Mouse (Mus musculus) right cerebral cortex, postnatal 36 days (tissue): ENCODE data around the gene Cbs.
"Not testable (repeated sequence)": the region's sequence is repeated elsewhere in the genome, so short reads cannot be mapped to it uniquely, and the experiment has no call there.

Experiments used
- DNase-seq, 2 experiments: peaks; one replicate each; pipeline ENCODE4 v3.0.0; 2022; ENCODE audit warnings: low spot score in 2 of 2, mixed read lengths in 1 of 2

Cbs gene

DNA sequence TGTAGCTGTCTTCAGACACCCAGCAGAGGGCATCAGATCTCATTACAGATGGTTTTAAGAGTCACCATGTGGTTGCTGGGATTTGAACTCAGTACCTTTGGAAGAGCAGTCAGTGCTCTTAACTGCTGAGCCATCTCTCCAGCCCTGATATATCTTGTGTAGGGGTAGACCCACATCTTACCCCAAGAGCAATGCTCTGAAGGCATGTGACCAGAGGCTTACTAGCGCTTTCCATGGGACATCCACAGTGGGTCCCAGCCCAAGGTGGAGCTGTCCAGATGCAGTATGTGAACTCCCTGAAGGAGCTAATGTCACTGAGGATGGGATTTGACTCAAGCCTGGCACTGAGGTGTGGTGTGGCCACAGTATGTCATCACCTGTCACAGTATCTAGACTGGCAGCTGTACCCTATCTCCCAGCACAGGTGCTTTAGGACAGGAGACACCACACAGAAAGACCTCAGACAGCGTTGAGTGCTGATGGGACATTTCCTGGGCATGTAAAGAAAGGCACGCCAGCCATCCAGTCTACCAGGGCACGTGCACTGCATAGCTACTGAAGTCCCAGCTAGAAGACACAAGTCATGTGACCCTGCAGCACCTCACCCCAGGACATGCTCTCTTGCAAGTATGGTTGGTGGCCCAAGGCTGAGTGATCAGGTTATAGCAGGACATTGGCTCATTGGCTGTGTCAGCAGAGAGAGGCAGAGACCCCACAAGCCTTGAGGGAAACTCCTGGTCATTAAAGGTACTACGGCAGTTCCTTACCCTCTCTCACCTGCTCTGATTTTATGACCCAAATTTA is 9.4 kb upstream of the Cbs start:
- DNase-seq, result no peak

GRCm38 (mm10) chr17:31642913-31643312 is 5.9 kb upstream of the Cbs start:
- no peak for DNase-seq

- no peak for DNase-seq
Measured at GRCm38 (mm10) chr17:31642331-31642730, 5.3 kb upstream of the Cbs start.

- DNase-seq, result peak in 1 of 2 experiments; percentile 12
Measured at GRCm38 (mm10) chr17:31639651-31640050, 2.6 kb upstream of the Cbs start.

GRCm38 (mm10) chr17:31637866-31638570 is 980 bp upstream of the Cbs start:
- peak; percentile 51 to 59 for DNase-seq

DNA sequence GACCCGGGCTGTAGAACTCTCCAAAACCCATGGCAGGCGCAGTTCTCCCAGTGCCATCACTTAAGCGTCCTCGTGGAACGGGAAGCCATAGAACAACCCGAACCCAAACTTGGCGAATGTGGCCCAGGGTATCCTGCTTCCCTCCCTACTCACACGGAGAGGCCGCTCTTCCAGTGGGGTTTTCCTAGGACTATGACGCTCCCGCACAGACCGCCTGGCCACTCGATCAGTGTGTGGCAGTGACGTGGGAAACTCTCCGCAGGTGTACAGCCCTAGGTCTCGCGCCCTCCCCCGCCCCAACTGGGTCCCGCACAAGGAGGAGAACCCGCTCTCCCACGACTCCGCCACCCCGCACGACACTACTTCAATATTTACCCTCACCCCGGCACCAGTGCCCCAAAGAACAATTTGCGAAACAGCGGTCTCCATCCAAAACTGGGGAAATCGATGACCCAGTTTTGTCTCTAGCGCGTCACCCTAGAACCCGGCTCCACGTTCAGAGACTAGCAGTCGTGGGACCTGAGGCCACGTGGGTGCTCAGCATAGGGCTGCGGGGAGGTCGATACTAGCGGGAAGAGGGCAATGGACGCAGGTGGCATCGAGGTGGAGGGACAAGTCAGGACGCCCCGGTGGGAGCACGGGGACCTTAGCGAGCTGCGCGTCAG is 629 bp downstream of the Cbs start:
- DNase-seq, result no peak

DNA sequence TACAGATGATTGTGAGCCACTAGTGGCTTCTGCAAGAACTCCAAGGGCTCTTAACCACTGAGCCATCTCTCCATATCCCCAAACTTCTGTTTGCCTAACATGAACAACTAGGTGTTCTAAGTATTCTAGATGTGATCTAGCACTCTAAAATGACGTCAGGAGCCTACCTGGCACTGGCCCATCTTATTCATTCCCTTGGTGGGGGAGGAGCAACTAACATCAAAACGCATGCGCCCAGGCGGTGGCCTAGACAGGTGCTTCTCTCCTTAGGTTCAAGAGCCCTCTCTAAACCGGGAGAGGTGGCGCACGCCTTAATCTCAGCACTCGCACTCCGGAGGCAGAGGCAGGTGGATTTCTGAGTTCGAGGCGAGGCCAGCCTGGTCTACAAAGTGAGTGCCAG is 1.3 kb downstream of the Cbs start:
- no peak for DNase-seq

- DNase-seq, result no peak
Measured at GRCm38 (mm10) chr17:31634896-31635295, 2.1 kb downstream of the Cbs start.

DNA sequence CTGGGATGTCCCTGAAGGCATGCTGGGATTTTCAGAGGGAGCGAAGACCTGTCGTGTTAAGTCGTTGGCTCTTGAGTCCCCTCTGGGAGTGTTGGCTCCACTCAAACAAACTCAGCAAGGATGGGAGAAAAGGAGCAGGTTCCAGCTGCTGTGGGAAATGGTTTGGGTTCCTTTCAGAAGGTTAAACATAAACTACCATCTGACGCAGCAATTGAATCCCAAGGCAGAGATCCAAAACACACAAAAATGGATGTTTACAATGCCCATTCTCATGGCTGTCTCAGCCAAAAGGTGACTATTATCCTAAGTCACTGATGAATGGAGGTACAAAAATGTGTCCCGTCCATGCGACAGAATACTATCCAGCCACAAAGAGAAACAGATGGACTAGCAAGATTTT is 4.0 kb downstream of the Cbs start:
- no peak for DNase-seq

DNA sequence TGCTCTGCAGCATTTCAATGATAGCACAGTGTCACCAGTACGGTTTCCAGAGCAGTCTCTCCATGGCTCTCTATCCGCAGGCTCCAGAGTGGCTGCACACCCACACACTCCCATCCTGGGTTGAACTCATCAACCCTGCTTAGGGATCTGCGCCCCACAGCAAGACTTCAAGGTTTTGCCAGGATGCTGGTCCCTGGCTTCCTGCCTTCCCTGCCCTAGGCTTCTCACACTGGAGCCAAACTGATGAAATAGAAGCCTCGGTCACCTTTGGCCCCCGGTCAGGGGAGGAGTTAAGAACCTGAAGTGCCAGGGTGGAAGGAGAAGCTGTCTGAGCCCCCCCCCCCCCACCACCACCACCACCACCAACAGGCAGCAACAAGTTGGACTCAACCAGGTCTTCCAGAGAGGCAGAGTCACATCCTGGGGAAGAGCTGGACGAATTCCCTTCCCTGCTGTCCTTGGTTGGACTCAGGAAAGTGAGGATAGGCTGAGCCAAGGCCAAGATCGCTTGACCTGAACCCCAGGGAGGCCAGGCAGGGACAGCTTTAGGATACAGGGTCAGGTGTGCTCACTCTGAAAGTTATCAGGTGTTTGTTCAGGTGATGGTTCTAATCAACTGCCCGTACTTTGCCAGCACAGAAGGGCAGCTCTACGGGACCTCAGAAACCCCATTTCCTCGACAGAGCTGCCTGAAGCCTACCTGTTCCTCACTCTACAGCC is 5.8 kb downstream of the Cbs start:
- no peak for DNase-seq

DNA sequence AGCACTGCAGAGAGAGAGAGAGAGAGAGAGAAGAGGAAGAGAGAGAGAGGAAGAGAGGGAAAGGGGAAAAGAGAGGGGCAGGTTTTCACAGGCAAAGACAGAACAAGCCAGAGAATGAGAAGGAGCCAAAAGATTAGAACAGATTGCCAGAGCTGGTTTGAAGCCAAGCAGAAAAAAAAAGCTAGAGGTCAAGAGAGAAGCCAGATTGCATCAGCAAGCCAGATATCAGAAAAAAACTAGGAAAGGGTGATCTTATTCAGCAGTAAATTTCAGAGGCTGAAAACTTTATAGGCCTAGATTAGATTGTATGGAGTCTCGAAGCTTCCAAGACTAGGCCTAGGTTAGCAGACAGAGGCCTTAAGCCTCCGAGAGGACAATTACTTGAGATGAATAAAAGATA is 9.1 kb downstream of the Cbs start:
- no peak for DNase-seq

GRCm38 (mm10) chr17:31623101-31623500 is 13.9 kb downstream of the Cbs start:
- DNase-seq, result no peak

DNA sequence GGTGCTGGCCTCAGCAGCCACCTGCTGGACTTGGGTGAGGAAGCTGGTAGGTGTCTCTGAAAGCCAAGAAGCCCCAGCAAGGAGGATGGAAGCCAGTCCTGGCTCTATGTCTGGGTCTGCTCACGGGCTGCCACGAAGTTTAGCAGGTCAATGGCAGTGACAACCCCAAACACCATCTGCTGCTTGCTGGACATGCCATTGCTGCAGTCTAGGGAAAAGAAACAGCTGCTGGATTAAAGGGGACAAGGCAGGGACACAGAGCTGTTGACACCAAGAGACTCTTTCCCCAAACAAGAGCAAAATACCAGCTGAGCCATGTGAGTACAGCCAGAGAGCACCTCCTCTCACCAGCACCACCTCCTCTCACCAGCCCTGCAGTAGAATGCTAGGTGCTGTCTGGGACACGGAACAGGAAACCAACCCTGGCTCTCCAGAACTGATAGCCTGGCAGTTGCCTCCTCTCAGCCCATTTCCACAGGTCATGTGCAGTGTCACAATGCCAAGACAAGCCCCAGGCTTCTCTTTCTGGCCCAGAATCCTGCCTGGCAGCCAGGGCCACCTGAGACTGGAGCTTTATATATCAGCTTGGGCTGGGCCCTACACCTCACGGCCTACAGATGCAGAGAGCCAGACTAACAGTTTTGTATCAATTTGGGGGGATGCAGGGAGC is 23.8 kb downstream of the Cbs start:
- DNase-seq, result no peak

DNA sequence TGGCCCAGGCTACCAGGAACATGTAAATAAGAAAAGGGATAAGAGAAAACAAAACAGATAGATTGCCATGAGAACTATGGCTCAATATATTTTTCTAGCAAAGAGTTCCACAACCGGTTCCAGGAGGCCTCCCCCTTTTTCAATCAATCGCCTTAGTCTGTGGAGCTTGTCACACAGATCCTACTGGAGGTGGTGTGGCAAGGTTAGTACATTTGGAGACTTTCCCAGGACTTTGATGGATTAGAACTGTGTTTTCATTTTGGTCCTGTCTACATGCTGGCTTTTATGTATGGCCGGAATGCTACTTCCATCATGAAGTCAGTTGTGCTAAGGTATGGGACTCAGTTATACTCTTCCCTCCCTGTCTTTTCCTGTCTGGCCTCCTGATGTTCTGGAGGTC is 27.1 kb downstream of the Cbs start:
- no peak for DNase-seq

DNA sequence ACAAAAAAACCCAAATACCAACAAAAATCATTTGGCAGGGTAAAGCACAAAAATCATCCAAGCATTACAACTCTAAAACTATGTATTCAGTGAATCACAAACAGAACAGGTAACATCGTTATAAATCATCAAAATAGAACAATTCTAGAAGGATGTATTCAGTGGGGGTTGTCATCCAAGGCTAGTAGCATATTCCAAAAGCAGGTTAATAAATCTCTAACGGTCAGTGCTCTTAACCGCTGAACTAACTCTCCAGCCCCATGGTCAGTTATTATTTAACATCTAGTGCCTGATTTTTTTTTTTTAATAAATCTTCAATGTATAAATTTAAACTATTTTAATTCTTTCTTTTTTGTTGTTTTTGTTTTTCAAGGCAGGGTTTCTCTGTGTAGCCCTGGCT is 27.9 kb downstream of the Cbs start:
- DNase-seq, result not testable (repeated sequence)

DNA sequence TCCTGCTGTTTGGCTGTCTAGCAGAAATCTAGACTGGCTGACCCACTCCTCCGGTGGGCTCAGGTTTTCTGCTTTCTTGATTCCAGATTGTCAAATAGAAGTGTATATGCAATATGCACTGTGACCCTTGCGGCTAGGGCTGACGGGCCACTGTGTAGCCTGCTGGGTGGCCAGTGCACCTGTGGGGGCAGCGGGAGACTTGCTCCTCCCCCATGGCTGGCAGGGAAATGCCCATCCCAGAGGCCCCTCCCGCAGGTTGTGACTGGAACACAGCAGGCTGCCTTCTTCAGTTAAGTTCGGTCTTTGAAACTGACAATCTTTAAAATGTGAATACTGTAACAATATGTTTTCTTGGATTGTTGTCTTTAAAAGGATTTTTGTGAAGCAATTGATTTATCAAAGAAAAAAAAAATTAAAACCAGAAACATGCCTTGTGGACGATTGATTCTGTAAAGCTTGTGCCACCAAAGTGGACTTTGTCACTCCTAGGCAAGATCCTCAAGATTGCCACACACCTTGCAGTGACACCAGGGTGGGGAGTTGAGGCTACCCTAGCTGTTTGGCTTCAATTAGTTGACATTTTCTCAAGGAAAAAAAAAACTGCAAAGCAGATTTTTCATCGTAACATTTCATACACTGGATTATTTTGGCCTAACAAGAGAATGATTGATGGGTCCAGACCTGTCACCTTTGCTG is 29.6 kb downstream of the Cbs start:
- no peak for DNase-seq

DNA sequence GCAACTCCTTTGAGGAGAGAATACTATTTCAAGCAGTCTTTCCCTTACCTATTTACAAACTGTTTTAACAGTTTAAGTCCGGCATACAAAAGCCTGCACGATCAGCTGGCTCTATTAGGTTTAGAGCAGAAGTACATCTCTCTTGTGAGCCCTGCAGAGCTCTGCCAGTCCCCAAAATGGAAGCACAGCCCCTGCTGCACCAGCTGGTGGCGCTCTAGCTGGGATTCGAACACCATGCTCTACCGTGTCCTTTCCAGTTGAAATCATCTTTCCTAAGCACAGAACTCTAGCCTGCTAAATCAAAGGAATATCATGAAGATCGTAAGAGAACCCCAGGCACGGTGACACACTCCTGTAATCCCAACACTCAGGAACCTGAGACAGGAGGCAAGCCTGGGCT is 30.6 kb downstream of the Cbs start:
- DNase-seq, result no peak

GRCm38 (mm10) chr17:31598593-31598992 is 38.4 kb downstream of the Cbs start:
- DNase-seq, result no peak

DNA sequence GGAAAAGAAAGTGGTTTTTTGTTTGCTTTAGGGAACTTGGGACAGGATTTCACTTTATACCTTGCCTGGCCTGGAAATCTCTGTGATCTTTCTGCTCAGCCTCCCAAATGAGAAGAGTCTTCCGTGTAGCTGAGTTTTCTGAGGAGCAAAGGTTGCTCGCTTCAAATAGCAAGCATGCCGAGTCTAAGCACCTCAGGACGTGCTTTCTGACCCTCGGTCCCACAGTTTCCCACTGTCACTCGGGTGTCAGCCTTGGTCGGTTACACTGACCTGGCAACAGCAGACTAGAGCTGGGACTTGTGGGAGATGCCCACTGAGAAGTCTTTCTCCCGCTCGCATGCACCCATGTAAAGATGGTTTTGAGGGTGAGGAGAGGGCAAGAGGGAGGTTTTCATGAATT is 39.1 kb downstream of the Cbs start:
- DNase-seq, result no peak

- peak; percentile 14 to 22 for DNase-seq
Measured at GRCm38 (mm10) chr17:31595077-31595476, 42.0 kb downstream of the Cbs start.

DNA sequence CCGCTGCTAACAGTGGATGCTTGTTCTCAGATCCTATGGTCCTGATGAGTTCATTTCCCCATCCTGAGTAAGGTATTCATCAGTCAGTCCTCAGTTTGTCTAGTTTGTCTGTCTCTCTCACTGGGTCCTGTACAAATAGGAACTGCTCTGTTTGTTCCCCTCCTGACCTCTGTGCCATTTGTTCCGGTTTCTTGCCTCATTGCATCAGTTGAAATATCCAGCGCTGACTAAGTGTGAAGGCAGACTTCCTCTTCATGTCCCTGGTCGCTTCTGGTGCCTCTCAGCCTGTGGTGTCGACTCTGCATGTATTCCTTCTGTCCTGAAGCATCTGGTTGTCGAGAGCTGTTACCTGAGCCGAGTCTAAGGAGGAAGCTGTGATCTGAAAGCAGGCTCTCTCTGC is 42.4 kb downstream of the Cbs start:
- no peak for DNase-seq
